Mouse (Mus musculus) intestine, postnatal 0 days (tissue): ENCODE measurements around the gene Kcnk15. TPM values are rescaled to one million over a fixed set of nuclear protein-coding genes. Genes with fewer than 3 reads are reported as not detected.

ENCODE experiments used
- ATAC-seq: fragments of 200-750 bp; cut with Nextera tagmentation; 2 replicates; pipeline ENCODE4 v1.8.0; 2017; ENCODE audit warnings: mild to moderate bottlenecking, moderate TSS enrichment, moderate library complexity
- H3K27ac ChIP-seq: fragments of 300-500 bp; sonication (generic); 2 replicates; pipeline ENCODE4 v1.5.1; 2014; ENCODE audit warnings: mild to moderate bottlenecking, low read depth, low read length, moderate library complexity
- H3K27me3 ChIP-seq: fragments of 300-500 bp; sonication (generic); replicated peaks from 2 replicates; pipeline ENCODE4 v1.6.1; 2014; ENCODE audit warnings: low read length, mixed read lengths; ENCODE audit not compliant: control insufficient read depth, insufficient read depth
- H3K36me3 ChIP-seq: fragments of 300-500 bp; sonication (generic); 2 replicates; pipeline ENCODE4 v1.6.1; 2014; ENCODE audit warnings: mild to moderate bottlenecking, moderate library complexity; ENCODE audit not compliant: control insufficient read depth, insufficient read depth
- H3K4me1 ChIP-seq: fragments of 300-500 bp; sonication (generic); replicated peaks from 2 replicates; pipeline ENCODE4 v1.6.1; 2014; ENCODE audit warnings: antibody characterized with exemption, low read length, mixed read lengths; ENCODE audit not compliant: control insufficient read depth, insufficient read depth
- H3K4me2 ChIP-seq: fragments of 300-500 bp; sonication (generic); replicated peaks from 2 replicates; pipeline ENCODE4 v1.6.1; 2014; ENCODE audit warnings: low read depth, mild to moderate bottlenecking, moderate library complexity
- H3K4me3 ChIP-seq: fragments of 300-500 bp; sonication (generic); 2 replicates; pipeline ENCODE4 v1.5.1; 2014; ENCODE audit warnings: low read depth, low read length
- H3K9ac ChIP-seq: fragments of 300-500 bp; sonication (generic); 2 replicates; pipeline ENCODE4 v1.6.1; 2014; ENCODE audit warnings: mild to moderate bottlenecking, low read depth, low read length
- H3K9me3 ChIP-seq: fragments of 300-500 bp; sonication (generic); 2 replicates; pipeline ENCODE4 v1.6.1; 2016; ENCODE audit warnings: mixed run types; ENCODE audit not compliant: control insufficient read depth
- CTCF ChIP-seq: sonication (generic); IDR thresholded peaks from 2 replicates; pipeline ENCODE4 v1.5.1; 2016; ENCODE audit warnings: low read depth, mild to moderate bottlenecking, control low read depth, antibody characterized with exemption, moderate library complexity
- WGBS: fragments of 180-500 bp; shearing (Covaris S2); extraction: QIAGEN DNeasy Blood & Tissue Kit; methylation state at CpG from one replicate; pipeline ENCODE4 v1.1.7; 2014; 5-methylcytosine and 5-hydroxymethylcytosine counted together
- polyA plus RNA-seq: library from polyadenylated mRNA; unstranded; fragments of >200 nt; fragmentation: Nextera tagmentation; extraction: Ambion mirVana; gene quantifications from 2 replicates; pipeline ENCODE4 v1.2.1, GENCODE M21; 2015

The Kcnk15 gene
- polyA plus RNA-seq, 1 experiment from 2014 or later: not detected

DNA sequence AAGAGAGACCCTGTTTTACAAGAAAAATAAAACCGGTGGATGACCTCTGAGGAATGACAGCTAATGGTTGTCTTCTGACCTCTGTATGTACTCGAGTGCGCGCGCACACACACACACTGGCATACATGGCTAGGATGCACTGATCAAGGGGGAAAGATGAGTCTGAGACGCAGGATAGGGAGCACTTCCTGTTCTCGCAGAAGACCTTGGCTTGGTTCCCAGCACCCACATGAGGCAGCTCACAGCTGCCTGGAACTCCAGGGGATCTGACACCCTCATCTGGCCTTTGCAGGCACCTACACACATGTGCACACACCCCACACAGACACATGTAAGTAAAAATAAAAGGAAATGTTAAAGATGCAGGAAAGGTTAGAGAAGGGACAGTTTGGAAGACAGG lies 43.6 kb downstream of the Kcnk15 start:
- Histone ChIP-seq H3K4me2 (no peak overlapping the region), H3K4me1 (no peaks in the 10 kb centered on the region), H3K27ac (no peak overlapping the region), H3K27me3 (no peaks in the 10 kb centered on the region), H3K9me3 (no peaks in the 10 kb centered on the region), H3K36me3 (no peaks in the 10 kb centered on the region), H3K4me3 (no peak overlapping the region), H3K9ac (no peak overlapping the region)
- no peak for ATAC-seq
- WGBS: 87% methylated on average over 7 of the region's 7 CpGs
- TF ChIP-seq CTCF: no peak

GRCm38 (mm10) chr2:163897988-163898535 lies 44.6 kb downstream of the Kcnk15 start:
- H3K4me2 ChIP-seq: no peak overlapping the region
- no peak overlapping the region for H3K27ac ChIP-seq
- H3K27me3 ChIP-seq: no peaks in the 10 kb centered on the region
- WGBS: 74% methylated on average over 7 of the region's 7 CpGs
- TF ChIP-seq CTCF: no peak
- no peak overlapping the region for H3K9ac ChIP-seq
- no peak overlapping the region for H3K4me3 ChIP-seq
- ATAC-seq: no peak
- H3K9me3 ChIP-seq: no peaks in the 10 kb centered on the region
- H3K36me3 ChIP-seq: no peaks in the 10 kb centered on the region
- H3K4me1 ChIP-seq: no peaks in the 10 kb centered on the region

GRCm38 (mm10) chr2:163899910-163900411 lies 46.5 kb downstream of the Kcnk15 start:
- no peak for TF ChIP-seq CTCF
- WGBS: 42% methylated on average over 14 of the region's 14 CpGs
- H3K9ac ChIP-seq: no peak overlapping the region
- no peaks in the 10 kb centered on the region for H3K27me3 ChIP-seq
- H3K9me3 ChIP-seq: no peaks in the 10 kb centered on the region
- H3K4me1 ChIP-seq: no peaks in the 10 kb centered on the region
- H3K36me3 ChIP-seq: no peaks in the 10 kb centered on the region
- ATAC-seq: no peak
- H3K27ac ChIP-seq: no peak overlapping the region
- no peak overlapping the region for H3K4me3 ChIP-seq
- no peak overlapping the region for H3K4me2 ChIP-seq

- no peak for ATAC-seq
- WGBS: 88% methylated on average over 7 of the region's 7 CpGs
- Histone ChIP-seq H3K36me3 (no peaks in the 10 kb centered on the region), H3K9me3 (no peaks in the 10 kb centered on the region), H3K27ac (no peak overlapping the region), H3K4me3 (no peak overlapping the region), H3K9ac (no peak overlapping the region), H3K4me1 (no peaks in the 10 kb centered on the region), H3K4me2 (no peak overlapping the region), H3K27me3 (no peaks in the 10 kb centered on the region)
- no peak for TF ChIP-seq CTCF
Observed at GRCm38 (mm10) chr2:163901043-163901442, 47.6 kb downstream of the Kcnk15 start.

- no peak for TF ChIP-seq CTCF
- Histone ChIP-seq H3K36me3 (no peaks in the 10 kb centered on the region), H3K9me3 (no peaks in the 10 kb centered on the region), H3K9ac (no peak overlapping the region), H3K27me3 (no peaks in the 10 kb centered on the region), H3K4me2 (no peak overlapping the region), H3K4me3 (no peak overlapping the region), H3K4me1 (no peaks in the 10 kb centered on the region), H3K27ac (no peak overlapping the region)
- WGBS: 55% methylated on average over 4 of the region's 4 CpGs
- ATAC-seq: peak; percentile 69; the same call in 1 of the 2 replicates
Observed at GRCm38 (mm10) chr2:163902448-163902847, 49.0 kb downstream of the Kcnk15 start.

- H3K36me3 ChIP-seq: no peaks in the 10 kb centered on the region
- no peak overlapping the region for H3K9ac ChIP-seq
- no peak overlapping the region for H3K4me3 ChIP-seq
- no peak overlapping the region for H3K27ac ChIP-seq
- no peaks in the 10 kb centered on the region for H3K9me3 ChIP-seq
- H3K4me1 ChIP-seq: no peaks in the 10 kb centered on the region
- no peak for ATAC-seq
- no peaks in the 10 kb centered on the region for H3K27me3 ChIP-seq
- 64% methylated on average over 11 of the region's 11 CpGs for WGBS
- TF ChIP-seq CTCF: no peak
- no peak overlapping the region for H3K4me2 ChIP-seq
Observed at GRCm38 (mm10) chr2:163903461-163903860, 50.0 kb downstream of the Kcnk15 start.
